Mouse (Mus musculus) ovary, postnatal 10 days (tissue): ENCODE data around the gene Lhb.

Experiments used
- DNase-seq: peaks from one replicate; pipeline ENCODE4 v3.0.0; 2022; ENCODE audit warnings: low spot score

The Lhb gene

GRCm38 (mm10) chr7:45413864-45414739, 6.5 kb upstream of the Lhb start:
- no peak for DNase-seq

- DNase-seq: no peak
Observed at GRCm38 (mm10) chr7:45414740-45415224, 5.8 kb upstream of the Lhb start.

GRCm38 (mm10) chr7:45415636-45416035, 5.0 kb upstream of the Lhb start:
- no peak for DNase-seq

- no peak for DNase-seq
Observed at GRCm38 (mm10) chr7:45417962-45418492, 2.6 kb upstream of the Lhb start.

- DNase-seq: no peak
Observed at GRCm38 (mm10) chr7:45419859-45420614, 583 bp upstream of the Lhb start.

GRCm38 (mm10) chr7:45421194-45421593, 574 bp downstream of the Lhb start:
- DNase-seq: no peak

- DNase-seq: no peak
Observed at GRCm38 (mm10) chr7:45426556-45426955, 5.9 kb downstream of the Lhb start.

- DNase-seq: no peak
Observed at GRCm38 (mm10) chr7:45433835-45434202, 13.2 kb downstream of the Lhb start.

- DNase-seq: peak; percentile 98
Observed at GRCm38 (mm10) chr7:45434203-45435015, 13.8 kb downstream of the Lhb start, which contains the start of gene Gys1. Gys1 (plus strand) TSS chr7:45434844.

GRCm38 (mm10) chr7:45435038-45435437, 14.4 kb downstream of the Lhb start:
- no peak for DNase-seq

GRCm38 (mm10) chr7:45436444-45436843, 15.8 kb downstream of the Lhb start:
- DNase-seq: no peak

GRCm38 (mm10) chr7:45437046-45437445, 16.4 kb downstream of the Lhb start:
- no peak for DNase-seq

- DNase-seq: no peak
Observed at GRCm38 (mm10) chr7:45437521-45438276, 17.1 kb downstream of the Lhb start, which contains the start of gene Ruvbl2. Ruvbl2 (minus strand) TSS chr7:45438096.

GRCm38 (mm10) chr7:45443526-45444420, 23.2 kb downstream of the Lhb start:
- DNase-seq: no peak

- DNase-seq: no peak
Observed at GRCm38 (mm10) chr7:45446589-45446988, 26.0 kb downstream of the Lhb start.

- DNase-seq: no peak
Observed at GRCm38 (mm10) chr7:45447325-45447990, 26.8 kb downstream of the Lhb start.

GRCm38 (mm10) chr7:45449974-45450373, 29.4 kb downstream of the Lhb start:
- no peak for DNase-seq

GRCm38 (mm10) chr7:45451344-45451982, 30.8 kb downstream of the Lhb start:
- DNase-seq: no peak

GRCm38 (mm10) chr7:45454971-45455370, 34.4 kb downstream of the Lhb start:
- no peak for DNase-seq
